Mouse (Mus musculus) kidney, adult 2 months (tissue): Measurements from ENCODE around the gene Gatd1. TPM values are rescaled to one million over a fixed set of nuclear protein-coding genes. Genes with fewer than 3 reads are reported as not detected.
A peak's percentile ranks its signal among the peaks of the same experiment; 100 is the strongest.

ENCODE experiments used
- DNase-seq: peaks from one replicate; pipeline ENCODE4 v3.0.0; 2021
- H3K27ac ChIP-seq: fragments of 200-500 bp; 2 replicates; pipeline ENCODE4 v1.5.1; 2012; ENCODE audit warnings: low read depth, low read length, control low read depth, inconsistent platforms; ENCODE audit not compliant: insufficient read depth
- H3K27me3 ChIP-seq: fragments of 200-500 bp; replicated peaks from 2 replicates; pipeline ENCODE4 v1.6.1; 2012; ENCODE audit warnings: mild to moderate bottlenecking, moderate library complexity, low read length, inconsistent platforms; ENCODE audit not compliant: control insufficient read depth, insufficient read depth
- H3K36me3 ChIP-seq: fragments of 200-500 bp; 2 replicates; pipeline ENCODE4 v1.6.1; 2012; ENCODE audit warnings: mild to moderate bottlenecking, moderate library complexity, low read length, inconsistent platforms; ENCODE audit not compliant: control insufficient read depth, insufficient read depth
- H3K4me1 ChIP-seq: fragments of 200-500 bp; 2 replicates; pipeline ENCODE4 v1.6.1; 2011; ENCODE audit warnings: low read length; ENCODE audit not compliant: control insufficient read depth, insufficient read depth
- H3K4me3 ChIP-seq: fragments of 200-500 bp; 2 replicates; pipeline ENCODE4 v1.5.1; 2011; ENCODE audit warnings: mild to moderate bottlenecking, low read depth, low read length, control low read depth; ENCODE audit not compliant: insufficient read depth
- CTCF ChIP-seq: fragments of 200-500 bp; conservative IDR thresholded peaks from 2 replicates; pipeline ENCODE4 v1.5.1; 2011; ENCODE audit warnings: low read depth, mild to moderate bottlenecking, control low read depth, low read length, moderate library complexity, mixed read lengths; ENCODE audit not compliant: insufficient read depth, insufficient read length
- POLR2A ChIP-seq: fragments of 200-500 bp; IDR thresholded peaks from one replicate; pipeline ENCODE4 v1.6.1; 2011; ENCODE audit warnings: low read depth, low read length, control low read depth
- WGBS: fragments of 180-500 bp; shearing (Covaris S2); methylation state at CpG from one replicate; pipeline ENCODE4 v1.1.7; 2018; 5-methylcytosine and 5-hydroxymethylcytosine counted together
- polyA plus RNA-seq: library from polyadenylated mRNA; depleted of rRNA; stranded (reverse); fragments of >200 nt; gene quantifications from 2 replicates; pipeline ENCODE4 v1.2.3, GENCODE M21; 2012

Gene Gatd1
- polyA plus RNA-seq, 1 experiment: 51.7 TPM

DNA sequence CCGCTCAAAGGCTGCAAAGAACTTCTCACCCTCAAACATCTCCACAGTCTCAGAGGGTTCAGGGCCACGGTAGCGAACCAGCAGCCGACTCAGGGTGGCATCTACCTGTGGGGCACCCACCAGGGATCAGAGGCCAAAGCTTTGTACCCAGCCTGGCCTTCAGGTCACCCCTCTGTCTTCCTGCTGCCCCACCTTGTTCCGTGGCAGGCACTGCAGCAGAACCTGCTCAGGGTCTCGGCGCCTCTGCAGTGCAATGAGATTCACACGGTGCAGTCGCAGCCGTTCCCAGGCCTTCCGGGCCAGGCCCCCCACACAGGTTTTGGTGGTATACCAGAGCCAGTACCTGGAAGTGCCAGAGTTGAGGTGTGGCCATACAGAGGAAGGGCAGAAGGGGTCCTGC is 25.9 kb upstream of the Gatd1 start:
- no peak overlapping the region for H3K4me3 ChIP-seq
- no peaks in the 10 kb centered on the region for H3K27me3 ChIP-seq
- no peak for TF ChIP-seq POLR2A
- TF ChIP-seq CTCF: no peak
- 95% methylated on average over 11 of the region's 11 CpGs for WGBS
- DNase-seq: no peak
- H3K4me1 ChIP-seq: peaks cover 28% of the 10 kb centered on the region
- H3K36me3 ChIP-seq: no peaks in the 10 kb centered on the region
- no peak overlapping the region for H3K27ac ChIP-seq

DNA sequence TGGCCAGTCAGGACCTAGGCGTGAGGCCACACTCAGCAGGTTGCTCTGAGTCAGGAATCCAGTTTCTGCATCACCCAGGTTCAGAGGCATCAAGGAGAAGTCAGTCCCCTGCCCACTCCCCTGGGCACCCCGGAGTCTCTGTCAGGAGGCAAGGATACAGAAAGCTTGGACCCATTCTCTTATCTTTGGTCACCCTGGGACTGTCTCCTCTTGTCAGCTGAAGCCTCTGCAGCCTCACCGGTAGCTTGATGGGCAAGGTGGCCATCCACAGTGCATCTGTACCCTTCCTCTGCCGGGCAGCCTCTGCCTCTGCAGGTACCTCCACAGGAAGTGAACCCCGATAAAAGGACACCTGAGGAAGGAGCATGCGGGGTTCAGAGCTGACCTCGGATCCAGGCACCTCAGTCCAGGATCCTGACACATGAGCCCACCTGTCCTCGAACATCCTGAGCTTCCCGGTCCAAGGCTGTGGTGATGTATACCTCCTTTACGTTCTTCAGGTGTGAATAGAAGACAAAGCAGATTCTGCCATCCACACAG is 25.3 kb upstream of the Gatd1 start:
- no peak for DNase-seq
- H3K4me3 ChIP-seq: no peak overlapping the region
- WGBS: 97% methylated on average over 10 of the region's 10 CpGs
- H3K27me3 ChIP-seq: no peaks in the 10 kb centered on the region
- H3K4me1 ChIP-seq: peaks cover 33% of the 10 kb centered on the region
- H3K36me3 ChIP-seq: no peaks in the 10 kb centered on the region
- no peak overlapping the region for H3K27ac ChIP-seq
- TF ChIP-seq POLR2A (no peak), CTCF (no peak)

DNA sequence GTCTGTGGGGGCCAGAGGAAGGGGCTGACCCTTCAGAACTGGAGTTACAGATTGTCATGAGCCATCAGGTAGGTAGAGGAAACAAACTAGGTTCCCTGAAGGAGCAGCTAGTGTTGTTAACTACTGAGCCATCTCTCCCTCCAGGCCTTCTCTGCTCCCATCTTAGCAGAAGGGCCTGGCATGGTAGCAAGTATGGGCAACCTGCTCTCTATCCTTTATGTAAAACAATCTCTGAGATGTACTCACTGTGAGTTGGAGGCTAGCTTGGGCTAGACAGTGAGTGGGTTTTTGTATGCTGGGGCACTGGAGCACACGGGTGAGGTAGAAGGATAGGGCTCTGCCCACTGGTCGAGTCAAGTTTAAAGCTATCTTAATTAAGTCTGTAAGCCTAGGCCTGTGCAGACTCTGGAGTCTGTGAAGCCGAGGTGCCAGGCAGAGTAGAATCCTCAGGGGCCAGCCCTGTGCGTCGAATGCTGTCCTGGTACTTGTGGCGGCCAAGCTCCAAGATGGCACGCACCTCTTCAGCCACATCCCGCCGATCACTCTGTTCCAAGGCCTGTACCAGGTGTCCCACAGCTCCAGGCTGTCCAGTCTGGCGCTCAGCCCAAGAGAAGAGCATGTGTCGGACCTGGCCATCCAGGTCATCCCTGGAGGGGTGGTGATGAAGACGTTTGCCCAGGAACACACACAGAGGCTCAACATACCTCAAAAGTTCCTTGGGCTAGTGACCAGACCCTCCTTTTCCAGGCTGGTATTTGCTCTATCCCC is 24.4 kb upstream of the Gatd1 start:
- TF ChIP-seq POLR2A (no peak), CTCF (no peak)
- peaks cover 39% of the 10 kb centered on the region for H3K4me1 ChIP-seq
- no peak overlapping the region for H3K4me3 ChIP-seq
- H3K36me3 ChIP-seq: no peaks in the 10 kb centered on the region
- no peak overlapping the region for H3K27ac ChIP-seq
- 87% methylated on average over 12 of the region's 12 CpGs for WGBS
- H3K27me3 ChIP-seq: no peaks in the 10 kb centered on the region
- DNase-seq: no peak

DNA sequence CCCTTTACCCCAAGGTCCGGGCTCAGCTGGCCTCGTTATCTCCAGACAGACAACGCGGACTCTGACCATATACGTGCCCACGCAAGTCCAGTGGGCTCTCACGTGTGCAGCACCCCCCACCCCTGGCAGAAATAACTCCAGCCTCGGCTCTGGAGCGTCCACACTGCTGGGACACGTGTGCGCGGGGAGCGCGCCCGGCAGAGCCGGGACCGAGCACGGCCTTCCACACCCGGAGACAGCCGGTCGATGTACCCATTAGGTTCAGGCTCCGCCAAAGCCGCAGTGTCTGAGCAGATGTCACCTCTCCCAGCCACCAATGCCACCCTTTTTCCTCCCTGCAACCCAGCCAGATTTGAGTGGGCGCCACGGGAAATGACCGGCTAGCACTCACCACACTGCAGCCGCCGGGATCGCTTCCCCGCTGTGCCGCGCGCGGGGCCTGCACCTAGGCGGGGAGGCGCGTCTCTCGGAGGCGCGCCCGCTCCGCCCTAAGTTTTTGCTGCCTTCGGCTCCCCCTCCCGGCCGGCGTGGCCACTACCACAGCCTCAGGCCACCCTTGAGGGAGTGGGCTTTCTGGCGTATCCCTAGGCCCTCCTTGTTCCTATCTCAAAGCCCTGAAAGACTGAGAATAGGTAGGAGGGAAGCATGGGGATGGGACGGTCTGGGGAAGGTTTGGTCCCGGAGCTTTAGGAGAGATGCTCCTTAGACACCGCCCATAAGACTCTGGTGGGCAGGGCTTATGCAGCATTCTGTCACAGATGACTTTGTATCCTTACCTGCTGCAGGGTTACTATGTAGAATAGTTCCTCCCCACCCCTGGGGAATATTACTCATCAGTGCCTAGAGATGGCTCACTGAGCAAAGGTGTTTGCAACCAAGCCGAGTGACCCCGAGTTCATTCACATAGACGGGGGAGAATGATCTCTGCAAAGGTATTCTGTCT is 23.5 kb upstream of the Gatd1 start, which contains the start of gene Slc25a22:
TSS of gene Slc25a22 (minus strand) at position 715 of the 943 bp plus-strand sequence.
- no peaks in the 10 kb centered on the region for H3K36me3 ChIP-seq
- peak within 1 kb of the TSS; percentile 83 for H3K4me3 ChIP-seq
- WGBS: 8% methylated on average over 53 of the region's 53 CpGs
- TF ChIP-seq POLR2A (peak; percentile 8), CTCF (peak; percentile 57)
- DNase-seq: peak; percentile 83
- H3K27me3 ChIP-seq: no peaks in the 10 kb centered on the region
- peak within 1 kb of the TSS; percentile 51 for H3K27ac ChIP-seq
- peaks cover 40% of the 10 kb centered on the region for H3K4me1 ChIP-seq

DNA sequence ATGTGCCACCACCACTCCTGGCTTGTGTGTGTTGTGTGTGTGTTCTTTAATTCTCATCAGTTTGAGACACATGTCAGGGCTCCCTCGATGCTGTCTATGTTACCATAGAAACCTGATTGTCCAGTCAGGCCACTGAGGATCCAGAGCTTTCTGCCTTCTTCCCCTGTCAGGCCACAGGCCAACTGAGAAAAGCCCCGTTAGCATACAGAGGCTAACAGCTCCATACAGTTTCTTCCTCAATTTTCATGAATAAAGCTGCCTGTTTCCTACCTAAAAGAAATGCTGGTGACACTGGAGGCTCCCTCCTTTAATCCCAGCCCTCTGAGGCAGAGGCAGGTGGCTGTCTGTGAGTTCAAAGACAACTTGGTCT is 22.6 kb upstream of the Gatd1 start:
- Histone ChIP-seq H3K36me3 (no peaks in the 10 kb centered on the region), H3K4me3 (no peak overlapping the region)

DNA sequence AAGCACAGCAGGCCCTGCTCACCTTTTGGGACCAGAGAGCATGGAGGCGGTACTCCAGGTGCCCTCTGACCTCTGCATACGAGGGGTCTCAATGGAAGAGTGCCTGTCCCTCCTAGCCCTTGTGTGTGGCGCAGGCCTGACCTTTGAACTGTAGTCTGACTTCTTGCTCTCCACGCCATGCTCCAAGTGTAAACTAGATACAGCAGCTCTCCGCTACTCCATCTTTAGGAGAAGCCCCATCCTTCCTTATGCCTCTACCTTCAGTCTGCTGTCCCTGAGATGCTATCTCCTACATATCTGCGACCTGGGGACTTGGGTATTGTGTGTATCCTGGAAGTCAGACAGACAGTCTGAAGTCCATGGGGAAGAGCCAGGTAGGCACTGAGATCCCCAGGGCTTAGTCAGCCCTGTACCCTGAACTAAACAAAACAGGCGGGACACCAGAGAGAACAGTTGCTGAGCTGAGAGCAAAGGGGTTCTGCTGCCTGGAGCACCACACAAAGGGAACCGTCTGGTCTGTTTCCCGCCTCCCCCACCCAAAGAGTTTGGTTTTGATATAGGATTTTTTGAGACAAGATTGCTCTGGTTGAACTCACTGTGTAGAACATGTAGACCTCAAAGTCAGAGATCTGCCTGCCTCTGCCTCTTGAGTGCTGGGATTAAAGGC is 22.1 kb upstream of the Gatd1 start:
- H3K27ac ChIP-seq: peak overlapping the region; percentile 45; the same call in 1 of the 2 replicates
- no peaks in the 10 kb centered on the region for H3K27me3 ChIP-seq
- no peak for TF ChIP-seq CTCF
- TF ChIP-seq POLR2A: no peak
- 0 out of 2 replicates have a peak overlapping the region, but pooled peaks have one; percentile 34 for H3K4me3 ChIP-seq
- no peaks in the 10 kb centered on the region for H3K36me3 ChIP-seq
- peaks cover 40% of the 10 kb centered on the region for H3K4me1 ChIP-seq
- peak; percentile 42 for DNase-seq
- WGBS: 67% methylated on average over 9 of the region's 9 CpGs

More for the DNA sequence above, 22.6 kb upstream of the Gatd1 start:
- Histone ChIP-seq H3K27ac (no peak overlapping the region), H3K27me3 (no peaks in the 10 kb centered on the region), H3K4me1 (peaks cover 40% of the 10 kb centered on the region)
- WGBS: 57% methylated on average over 2 of the region's 2 CpGs
- no peak for DNase-seq
- no peak for TF ChIP-seq CTCF
- no peak for TF ChIP-seq POLR2A
